Mouse (Mus musculus): ENCODE data around the gene Ep300. TPM values are rescaled to one million over a fixed set of nuclear protein-coding genes. Genes with fewer than 3 reads are reported as not detected.
"Not testable (repeated sequence)": the region's sequence is repeated elsewhere in the genome, so short reads cannot be mapped to it uniquely, and the experiment has no call there.

The Ep300 gene
- polyA plus RNA-seq, 1 experiment = 25.7 TPM

GRCm38 (mm10) chr15:81576961-81577360 is 8.2 kb upstream of the Ep300 start:
- no peaks in the 10 kb centered on the region for H3K4me1 ChIP-seq (ENCODE audit: control insufficient read depth, insufficient read depth, low read length)
- H3K36me3 ChIP-seq (ENCODE audit: control insufficient read depth, insufficient read depth, low read length) = no peaks in the 10 kb centered on the region
- TF ChIP-seq POLR2A (IDR thresholded peaks at IDR 0.05; ENCODE audit: control insufficient read depth, low read depth, low read length) (no peak), CTCF (IDR thresholded peaks at IDR 0.05; ENCODE audit: control insufficient read depth, insufficient read depth, insufficient replicate concordance, low read depth, low read length) (no peak)
- no peaks in the 10 kb centered on the region for H3K27me3 ChIP-seq (ENCODE audit: control insufficient read depth, insufficient read depth, low read length)
- H3K27ac ChIP-seq (ENCODE audit: control insufficient read depth, insufficient read depth, low read depth, low read length) = no peak overlapping the region
- no peak overlapping the region for H3K4me3 ChIP-seq (ENCODE audit: control insufficient read depth, low read depth, low read length)

GRCm38 (mm10) chr15:81577743-81578165 is 7.4 kb upstream of the Ep300 start:
- H3K4me3 ChIP-seq (ENCODE audit: control insufficient read depth, low read depth, low read length) = no peak overlapping the region
- no peak overlapping the region for H3K27ac ChIP-seq (ENCODE audit: control insufficient read depth, insufficient read depth, low read depth, low read length)
- no peaks in the 10 kb centered on the region for H3K36me3 ChIP-seq (ENCODE audit: control insufficient read depth, insufficient read depth, low read length)
- no peak for TF ChIP-seq POLR2A (IDR thresholded peaks at IDR 0.05; ENCODE audit: control insufficient read depth, low read depth, low read length)
- TF ChIP-seq CTCF (IDR thresholded peaks at IDR 0.05; ENCODE audit: control insufficient read depth, insufficient read depth, insufficient replicate concordance, low read depth, low read length) = no peak
- no peaks in the 10 kb centered on the region for H3K27me3 ChIP-seq (ENCODE audit: control insufficient read depth, insufficient read depth, low read length)
- H3K4me1 ChIP-seq (ENCODE audit: control insufficient read depth, insufficient read depth, low read length) = no peaks in the 10 kb centered on the region

- TF ChIP-seq CTCF (IDR thresholded peaks at IDR 0.05; ENCODE audit: control insufficient read depth, insufficient read depth, insufficient replicate concordance, low read depth, low read length) = no peak
- no peak for TF ChIP-seq POLR2A (IDR thresholded peaks at IDR 0.05; ENCODE audit: control insufficient read depth, low read depth, low read length)
- Histone ChIP-seq H3K36me3 (ENCODE audit: control insufficient read depth, insufficient read depth, low read length) (no peaks in the 10 kb centered on the region), H3K27me3 (ENCODE audit: control insufficient read depth, insufficient read depth, low read length) (no peaks in the 10 kb centered on the region), H3K4me1 (ENCODE audit: control insufficient read depth, insufficient read depth, low read length) (no peaks in the 10 kb centered on the region), H3K27ac (ENCODE audit: control insufficient read depth, insufficient read depth, low read depth, low read length) (peak overlapping the region; percentile 93), H3K4me3 (ENCODE audit: control insufficient read depth, low read depth, low read length) (peak overlapping the region; percentile 96)
Observed at GRCm38 (mm10) chr15:81584466-81584865, 685 bp upstream of the Ep300 start.

- no peaks in the 10 kb centered on the region for H3K36me3 ChIP-seq (ENCODE audit: control insufficient read depth, insufficient read depth, low read length)
- H3K4me1 ChIP-seq (ENCODE audit: control insufficient read depth, insufficient read depth, low read length) = no peaks in the 10 kb centered on the region
- H3K27ac ChIP-seq (ENCODE audit: control insufficient read depth, insufficient read depth, low read depth, low read length) = peak overlapping the region; percentile 100
- H3K27me3 ChIP-seq (ENCODE audit: control insufficient read depth, insufficient read depth, low read length) = no peaks in the 10 kb centered on the region
- H3K4me3 ChIP-seq (ENCODE audit: control insufficient read depth, low read depth, low read length) = peak overlapping the region; percentile 99
- TF ChIP-seq CTCF (IDR thresholded peaks at IDR 0.05; ENCODE audit: control insufficient read depth, insufficient read depth, insufficient replicate concordance, low read depth, low read length) (no peak), POLR2A (IDR thresholded peaks at IDR 0.05; ENCODE audit: control insufficient read depth, low read depth, low read length) (peak; percentile 56)
Observed at GRCm38 (mm10) chr15:81585746-81586461, 753 bp downstream of the Ep300 start.

- Histone ChIP-seq H3K4me3 (ENCODE audit: control insufficient read depth, low read depth, low read length) (peak overlapping the region; percentile 99), H3K36me3 (ENCODE audit: control insufficient read depth, insufficient read depth, low read length) (no peaks in the 10 kb centered on the region), H3K4me1 (ENCODE audit: control insufficient read depth, insufficient read depth, low read length) (no peaks in the 10 kb centered on the region), H3K27me3 (ENCODE audit: control insufficient read depth, insufficient read depth, low read length) (no peaks in the 10 kb centered on the region), H3K27ac (ENCODE audit: control insufficient read depth, insufficient read depth, low read depth, low read length) (peak overlapping the region; percentile 100)
- TF ChIP-seq CTCF (IDR thresholded peaks at IDR 0.05; ENCODE audit: control insufficient read depth, insufficient read depth, insufficient replicate concordance, low read depth, low read length) = no peak
- no peak for TF ChIP-seq POLR2A (IDR thresholded peaks at IDR 0.05; ENCODE audit: control insufficient read depth, low read depth, low read length)
Observed at GRCm38 (mm10) chr15:81586466-81586865, 1.3 kb downstream of the Ep300 start.

- Histone ChIP-seq H3K27ac (ENCODE audit: control insufficient read depth, insufficient read depth, low read depth, low read length) (no peak overlapping the region), H3K36me3 (ENCODE audit: control insufficient read depth, insufficient read depth, low read length) (no peaks in the 10 kb centered on the region), H3K4me3 (ENCODE audit: control insufficient read depth, low read depth, low read length) (peak overlapping the region; percentile 55; the same call in 1 of the 2 replicates), H3K27me3 (ENCODE audit: control insufficient read depth, insufficient read depth, low read length) (no peaks in the 10 kb centered on the region), H3K4me1 (ENCODE audit: control insufficient read depth, insufficient read depth, low read length) (no peaks in the 10 kb centered on the region)
- TF ChIP-seq POLR2A (IDR thresholded peaks at IDR 0.05; ENCODE audit: control insufficient read depth, low read depth, low read length) (no peak), CTCF (IDR thresholded peaks at IDR 0.05; ENCODE audit: control insufficient read depth, insufficient read depth, insufficient replicate concordance, low read depth, low read length) (no peak)
Observed at GRCm38 (mm10) chr15:81587686-81588085, 2.5 kb downstream of the Ep300 start.

- Histone ChIP-seq H3K27me3 (ENCODE audit: control insufficient read depth, insufficient read depth, low read length) (no peaks in the 10 kb centered on the region), H3K4me3 (ENCODE audit: control insufficient read depth, low read depth, low read length) (no peak overlapping the region), H3K4me1 (ENCODE audit: control insufficient read depth, insufficient read depth, low read length) (no peaks in the 10 kb centered on the region), H3K36me3 (ENCODE audit: control insufficient read depth, insufficient read depth, low read length) (no peaks in the 10 kb centered on the region), H3K27ac (ENCODE audit: control insufficient read depth, insufficient read depth, low read depth, low read length) (no peak overlapping the region)
- no peak for TF ChIP-seq POLR2A (IDR thresholded peaks at IDR 0.05; ENCODE audit: control insufficient read depth, low read depth, low read length)
- no peak for TF ChIP-seq CTCF (IDR thresholded peaks at IDR 0.05; ENCODE audit: control insufficient read depth, insufficient read depth, insufficient replicate concordance, low read depth, low read length)
Observed at GRCm38 (mm10) chr15:81594146-81594696, 9.1 kb downstream of the Ep300 start.

- H3K27ac ChIP-seq (ENCODE audit: control insufficient read depth, insufficient read depth, low read depth, low read length); H3K36me3 ChIP-seq (ENCODE audit: control insufficient read depth, insufficient read depth, low read length); H3K4me3 ChIP-seq (ENCODE audit: control insufficient read depth, low read depth, low read length); H3K4me1 ChIP-seq (ENCODE audit: control insufficient read depth, insufficient read depth, low read length); H3K27me3 ChIP-seq (ENCODE audit: control insufficient read depth, insufficient read depth, low read length): not testable (repeated sequence)
Observed at GRCm38 (mm10) chr15:81598742-81599141, 13.6 kb downstream of the Ep300 start.

Measured in testis, adult 2 months (tissue).